Mouse (Mus musculus): ENCODE results near the gene Ttll8.

Gene Ttll8

DNA sequence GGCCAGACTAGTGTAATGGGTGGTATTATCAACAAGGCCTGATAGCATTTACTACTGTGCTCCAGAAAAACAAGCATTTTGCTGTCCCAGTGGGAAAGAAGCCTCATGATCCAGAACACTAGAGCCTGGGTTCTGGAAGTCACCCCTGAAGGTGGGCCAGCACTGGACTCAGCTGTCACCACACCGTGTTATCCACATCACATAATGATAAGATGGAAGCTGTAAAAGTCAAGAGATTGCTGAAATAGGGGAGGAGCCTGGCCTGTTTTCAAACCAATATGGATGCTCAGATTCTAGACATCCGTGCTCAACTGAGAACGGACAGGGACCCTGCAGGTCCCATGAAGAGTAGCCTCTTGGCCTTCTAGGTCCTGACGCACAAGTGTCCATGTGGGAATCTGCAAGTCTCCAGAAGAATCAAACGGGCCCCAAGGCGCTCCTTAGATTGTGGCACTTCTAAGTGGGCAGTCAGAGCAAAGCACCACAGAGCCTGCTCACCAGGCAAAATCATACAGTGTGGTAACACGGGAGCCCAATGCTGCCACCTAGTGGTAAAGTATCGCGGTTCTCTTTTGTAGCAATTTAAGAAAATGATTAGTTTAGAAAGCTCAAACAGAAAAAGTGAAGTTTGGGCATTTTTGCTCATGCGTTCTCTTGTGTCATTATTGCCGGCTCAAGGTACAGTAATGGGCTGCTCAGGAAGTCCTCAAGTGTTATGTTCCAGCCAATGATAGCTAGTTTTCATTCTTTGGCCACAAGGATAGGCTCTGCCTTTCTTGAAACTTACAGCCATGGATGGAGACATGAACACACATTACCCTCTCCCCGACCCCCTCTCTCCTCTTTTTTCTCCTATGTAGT, 32.9 kb downstream of the Ttll8 start:
- peak in 1 of 2 experiments; percentile 63 for DNase-seq

DNA sequence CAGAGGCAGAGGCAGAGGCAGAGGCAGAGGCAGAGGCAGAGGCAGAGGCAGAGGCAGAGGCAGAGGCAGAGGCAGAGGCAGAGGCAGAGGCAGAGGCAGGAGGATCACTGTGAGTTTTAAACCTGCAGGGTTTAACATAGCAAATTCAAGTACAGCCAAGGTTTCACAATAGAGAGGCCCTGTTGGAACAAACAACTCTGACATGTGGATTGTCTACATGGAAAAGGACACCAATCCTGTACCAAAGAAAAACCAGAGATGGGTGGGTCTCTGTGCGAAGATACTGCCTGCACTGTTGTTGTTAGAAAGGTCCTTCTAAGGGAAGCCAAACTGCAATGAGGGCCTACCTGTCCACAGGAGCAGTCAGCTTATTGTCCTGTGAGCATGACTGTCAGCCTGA, 34.2 kb downstream of the Ttll8 start:
- DNase-seq, result no peak

DNA sequence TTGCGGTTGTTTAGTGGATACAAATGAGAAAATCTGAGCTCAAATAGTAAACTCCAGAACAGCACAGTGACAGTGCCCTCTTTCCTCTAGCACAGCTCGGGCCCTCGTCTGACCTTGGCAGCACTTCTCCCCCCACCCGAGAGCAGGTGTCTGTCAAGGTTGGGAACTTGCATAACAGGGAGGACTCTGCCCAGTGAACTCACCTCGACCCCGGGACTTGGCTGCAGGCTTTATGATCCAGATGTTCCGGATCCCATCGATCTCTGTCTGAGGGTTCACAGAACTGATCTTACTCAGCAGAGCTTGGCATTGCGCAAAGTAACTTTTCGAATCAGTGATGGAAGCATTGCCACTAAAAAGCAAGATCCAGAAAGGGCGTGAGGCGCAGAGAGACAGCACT, 34.9 kb downstream of the Ttll8 start:
- DNase-seq, result no peak

DNA sequence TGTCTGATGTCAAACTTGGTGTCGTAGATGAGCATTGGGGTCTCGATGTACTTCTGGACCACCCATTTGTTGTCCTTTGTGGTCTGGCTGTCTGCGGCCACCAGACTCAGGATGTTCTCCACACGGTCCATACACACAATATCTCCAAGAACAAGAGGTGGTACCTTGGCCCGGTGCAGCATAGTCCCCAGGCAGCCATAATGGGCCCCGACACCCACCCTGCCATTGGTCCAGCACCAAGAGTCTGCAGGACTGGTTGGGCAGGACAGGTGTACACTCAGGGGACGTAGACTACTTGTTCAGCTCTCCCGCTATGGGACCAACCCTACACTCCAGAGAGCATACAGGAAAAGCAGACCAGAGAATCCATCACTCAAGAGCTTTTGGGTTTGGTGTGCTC, 37.1 kb downstream of the Ttll8 start:
- DNase-seq, result no peak

DNA sequence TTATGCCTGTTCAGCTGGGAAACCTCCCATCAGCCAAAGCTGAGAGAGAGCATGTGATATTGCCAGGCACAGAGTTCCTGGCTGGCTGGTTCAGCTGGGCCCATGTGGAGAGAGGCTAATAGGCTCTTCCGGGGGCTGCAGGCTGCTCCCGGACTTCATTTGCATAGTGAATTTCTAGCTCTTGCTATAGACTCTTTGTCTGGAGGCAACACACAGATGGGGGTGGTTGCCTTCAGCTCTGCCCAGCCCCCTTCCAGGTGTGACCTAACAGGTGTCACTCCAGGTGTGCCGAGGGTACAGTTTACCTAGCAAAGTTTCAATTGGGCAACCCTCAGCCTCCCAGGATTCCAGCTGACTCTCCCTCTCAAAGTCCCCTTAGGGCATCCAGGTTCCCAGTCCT, 37.9 kb downstream of the Ttll8 start:
- no peak for DNase-seq

DNA sequence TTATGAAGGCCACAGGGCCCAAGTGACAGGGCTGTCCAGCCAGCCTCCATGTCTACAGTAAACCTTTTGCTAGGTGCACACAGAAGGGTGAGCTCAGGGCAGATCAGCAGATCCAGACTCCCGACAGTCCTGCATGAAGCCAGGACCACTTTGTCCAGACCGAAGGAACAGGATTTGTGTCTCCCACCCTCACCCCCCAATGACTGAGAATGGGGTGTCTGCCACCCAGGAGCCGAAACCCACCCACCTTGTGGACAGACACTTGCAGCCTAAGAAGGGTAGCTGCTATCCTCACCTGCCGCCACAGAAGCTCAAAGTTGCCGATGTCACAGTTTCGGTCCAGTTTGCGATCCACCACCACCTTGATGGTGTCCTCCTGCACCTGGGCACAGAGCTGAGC, 39.2 kb downstream of the Ttll8 start:
- no peak for DNase-seq

DNA sequence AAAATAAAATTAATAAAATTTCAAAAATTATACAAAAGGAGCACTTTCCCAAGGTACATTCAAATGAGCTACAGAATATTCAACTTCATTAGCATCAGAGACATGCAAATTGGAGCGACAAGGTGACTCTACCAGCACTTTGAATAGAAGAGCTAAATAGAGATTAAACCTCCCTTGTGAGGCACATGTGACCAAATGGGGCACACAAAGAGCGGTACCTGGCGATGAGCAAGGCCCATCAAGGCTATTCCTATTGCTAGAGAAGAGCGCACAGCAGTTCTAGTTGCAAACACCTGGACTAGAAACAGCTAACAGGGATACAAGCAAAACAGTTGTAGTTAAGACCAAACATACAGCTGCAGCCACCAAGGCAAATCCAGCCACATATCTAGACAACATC, 47.9 kb downstream of the Ttll8 start:
- DNase-seq, result no peak

DNA sequence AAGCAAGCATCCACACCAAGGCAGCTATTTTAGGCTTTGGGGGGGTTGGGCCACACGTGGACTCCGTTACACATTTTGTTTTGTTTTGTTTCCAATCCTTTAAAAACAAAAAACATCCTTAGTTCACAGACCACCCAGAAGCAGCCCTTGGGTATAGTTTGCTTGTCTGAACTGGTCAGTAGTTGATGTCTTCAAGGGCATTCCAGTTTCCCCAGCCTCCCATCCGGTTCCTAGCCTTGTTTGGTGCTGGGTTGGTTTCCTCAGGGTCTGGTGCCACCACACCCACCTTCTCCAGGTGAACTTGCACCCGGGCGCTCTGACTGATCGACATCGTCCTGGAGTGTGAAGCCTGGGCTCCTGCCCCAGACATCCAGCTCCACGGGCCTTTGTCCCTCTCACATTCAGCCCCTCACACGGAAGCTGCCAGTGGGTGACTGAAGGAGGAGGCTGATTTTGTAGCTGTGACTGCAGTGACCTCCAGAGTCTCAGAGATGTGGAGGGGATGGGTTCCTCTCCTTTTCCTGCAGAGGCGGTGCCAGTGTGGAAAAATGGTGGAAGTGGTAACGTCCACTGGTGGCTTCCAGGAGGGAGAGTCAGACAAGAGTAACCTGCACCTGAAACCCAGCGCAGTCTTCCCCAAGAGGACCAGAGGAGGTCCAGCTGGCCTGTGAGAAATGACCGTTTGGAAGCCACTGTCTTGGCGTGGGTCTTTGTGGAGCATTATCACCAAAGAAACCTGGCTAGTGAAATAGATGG, 50.0 kb downstream of the Ttll8 start:
- no peak for DNase-seq

DNA sequence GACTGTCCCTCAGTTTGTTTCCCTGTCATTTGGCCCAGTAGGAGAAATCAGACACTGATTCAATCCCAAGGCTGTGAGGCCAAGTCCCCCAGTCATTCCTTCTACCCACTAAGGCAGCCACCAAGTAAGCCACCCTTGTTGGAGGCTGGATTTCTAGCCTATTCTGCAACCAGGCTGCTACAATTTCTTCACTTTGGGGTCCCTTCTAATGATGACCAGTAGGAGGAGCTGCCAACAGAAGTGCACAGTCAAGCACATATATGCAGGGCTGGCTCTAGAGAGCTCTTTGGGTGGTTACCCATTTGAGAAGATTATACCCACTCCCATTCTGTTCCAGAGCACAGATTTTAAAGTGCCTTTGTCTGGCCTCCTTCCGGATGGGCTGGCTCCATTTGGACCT, 51.1 kb downstream of the Ttll8 start:
- no peak for DNase-seq

DNA sequence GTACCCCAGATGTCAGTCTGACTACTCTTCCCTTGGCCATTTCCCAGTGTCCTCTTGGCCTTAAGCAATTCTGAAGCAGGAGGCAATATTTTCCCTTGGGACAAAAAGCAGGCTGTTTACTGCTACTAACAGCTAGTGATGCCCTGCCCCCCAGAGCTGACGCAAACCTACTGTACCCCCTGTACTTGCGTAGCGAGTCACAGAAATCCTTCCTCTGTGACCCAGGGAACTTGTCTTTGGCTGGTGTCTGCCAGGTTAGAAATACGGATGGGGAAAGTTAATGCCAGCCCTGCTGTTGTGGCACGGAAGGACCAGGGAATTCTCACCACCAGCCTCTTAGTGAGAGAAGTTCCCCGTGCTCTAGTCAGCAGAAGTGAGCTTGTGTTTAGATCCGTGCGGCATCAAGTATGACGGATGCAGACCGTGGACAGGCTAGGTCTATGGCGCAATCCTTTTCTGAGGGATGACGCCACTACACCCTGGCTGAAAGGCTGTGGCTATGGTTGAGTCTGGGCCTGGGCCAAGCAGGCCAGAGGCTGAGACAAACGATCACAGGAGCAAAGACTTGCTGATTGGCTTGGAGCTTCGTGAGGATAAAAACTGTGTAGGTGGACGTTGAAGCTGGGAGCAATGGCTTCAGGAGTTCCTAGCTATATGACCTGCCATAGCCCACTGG, 51.9 kb downstream of the Ttll8 start:
- DNase-seq, result no peak

DNA sequence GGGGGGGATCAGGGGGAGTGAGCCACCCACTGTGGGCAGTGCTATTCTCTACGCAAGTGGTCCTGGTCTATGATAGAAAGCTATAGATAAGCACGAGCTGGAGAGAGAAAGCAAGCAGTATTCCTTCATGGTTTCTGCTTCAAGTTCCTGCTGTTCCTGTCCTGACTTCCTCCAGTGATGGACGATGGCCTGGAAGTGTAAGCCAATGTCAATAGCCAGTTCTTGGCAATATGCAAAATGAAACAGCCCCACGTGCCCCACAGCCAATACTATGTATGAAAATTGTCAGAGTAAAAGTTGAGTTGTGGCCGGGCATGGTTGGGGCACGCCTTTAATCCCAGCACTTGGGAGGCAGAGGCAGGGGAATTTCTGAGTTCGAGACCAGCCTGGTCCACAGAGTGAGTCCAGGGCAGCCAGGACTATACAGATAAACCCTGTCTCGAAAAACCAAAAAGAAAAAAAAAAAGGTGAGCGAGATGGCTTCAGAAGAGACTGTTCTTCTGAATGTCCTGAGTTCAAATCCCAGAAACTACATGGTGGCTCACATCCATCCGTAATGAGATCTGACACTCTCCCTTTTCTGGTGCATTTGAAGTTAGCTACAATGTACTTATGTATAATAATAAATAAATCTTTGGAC, 57.8 kb downstream of the Ttll8 start:
- no peak for DNase-seq

DNA sequence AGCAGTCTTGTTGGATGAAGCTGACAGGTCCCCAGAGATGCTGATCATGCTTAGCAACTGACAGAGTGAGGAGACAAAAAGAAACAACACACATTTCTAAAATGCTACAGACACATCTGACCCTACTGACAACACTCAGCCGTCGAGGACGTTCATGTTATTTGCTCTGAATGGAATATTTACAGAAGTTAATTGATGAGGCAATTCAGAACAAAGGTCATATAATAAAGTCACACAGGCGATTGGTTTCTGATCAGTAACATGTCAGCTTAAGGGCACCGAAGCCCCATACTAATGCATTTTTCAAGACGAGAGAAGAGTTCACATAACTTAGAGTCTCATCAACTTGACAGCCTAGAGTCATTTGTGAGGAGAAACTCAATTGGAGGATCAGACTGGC, 58.3 kb downstream of the Ttll8 start:
- DNase-seq, result no peak

DNA sequence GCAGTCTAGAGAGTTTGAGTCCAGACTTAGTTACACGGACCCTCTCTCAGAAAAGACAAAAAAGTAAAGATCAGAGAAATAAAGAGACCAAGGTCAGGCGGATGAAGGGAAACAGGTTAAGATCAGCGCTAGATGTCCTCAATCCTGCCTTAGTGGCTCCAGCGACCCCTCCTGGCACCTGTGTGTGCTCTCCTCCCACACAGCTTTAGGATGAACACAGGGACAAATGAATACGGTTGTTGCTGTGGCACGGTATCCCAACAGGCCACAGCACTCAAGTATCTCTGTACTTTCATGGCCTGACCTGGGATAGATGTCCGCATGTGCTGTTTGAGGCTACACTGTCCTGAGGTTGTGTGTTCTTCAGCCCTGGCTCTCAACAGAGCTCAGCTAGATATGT, 59.1 kb downstream of the Ttll8 start:
- DNase-seq, result no peak

DNA sequence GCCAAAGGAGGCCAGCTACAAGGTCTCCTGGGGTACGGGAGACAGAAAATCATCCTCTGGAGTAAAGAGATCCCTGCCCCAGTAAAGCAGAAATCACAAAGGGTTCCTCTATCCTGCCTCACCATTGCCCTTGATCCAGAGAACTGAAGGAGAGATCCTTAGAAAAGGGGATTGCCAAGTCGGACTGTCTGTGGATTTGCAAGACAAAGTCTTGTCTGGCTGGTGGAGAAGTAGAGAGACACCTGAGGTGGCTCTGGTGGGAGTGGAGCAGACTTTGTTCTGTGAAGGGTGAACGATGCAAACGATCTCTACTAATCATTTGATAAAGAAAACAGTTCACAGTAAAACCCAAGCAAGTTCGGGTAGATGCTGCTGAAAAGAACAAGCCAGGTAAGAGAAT, 61.3 kb downstream of the Ttll8 start:
- DNase-seq, result no peak

DNA sequence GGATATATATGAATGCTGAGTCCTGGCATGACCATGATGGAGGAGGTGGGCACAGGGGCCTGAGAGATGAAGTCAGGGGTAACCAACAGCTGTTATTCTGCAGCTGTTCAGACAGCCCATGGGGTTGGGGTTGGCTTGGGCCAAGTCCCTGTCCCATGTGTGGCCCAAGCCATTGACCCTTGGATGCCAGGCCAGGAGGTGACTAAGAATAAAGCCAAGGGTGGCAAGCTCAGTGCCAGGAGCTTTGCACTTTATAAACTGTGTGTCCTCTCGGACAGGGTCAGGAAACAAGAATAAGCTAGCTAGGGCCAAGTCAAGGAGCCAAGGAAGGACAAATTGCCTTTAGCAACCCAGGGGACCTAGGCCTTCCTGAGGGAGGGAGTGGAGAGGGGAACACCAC, 62.0 kb downstream of the Ttll8 start:
- DNase-seq, result no peak

DNA sequence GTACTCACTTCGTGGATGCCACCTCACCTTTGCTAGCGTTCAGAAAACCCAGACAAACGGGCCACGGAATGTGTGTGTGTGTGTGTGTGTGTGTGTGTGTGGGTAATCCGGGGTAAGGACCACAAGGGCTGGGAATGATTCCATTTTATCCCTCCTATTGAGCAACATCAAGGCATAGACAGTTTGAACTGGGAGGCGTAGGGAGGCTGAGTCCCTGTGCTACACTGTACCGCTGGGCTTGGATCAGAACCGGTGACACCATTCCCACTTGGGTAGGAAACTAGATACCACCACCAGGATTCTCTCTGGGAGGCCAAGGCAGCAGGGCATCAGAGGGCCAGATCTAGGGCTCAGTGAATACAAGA, 62.6 kb downstream of the Ttll8 start:
- DNase-seq, result no peak

DNA sequence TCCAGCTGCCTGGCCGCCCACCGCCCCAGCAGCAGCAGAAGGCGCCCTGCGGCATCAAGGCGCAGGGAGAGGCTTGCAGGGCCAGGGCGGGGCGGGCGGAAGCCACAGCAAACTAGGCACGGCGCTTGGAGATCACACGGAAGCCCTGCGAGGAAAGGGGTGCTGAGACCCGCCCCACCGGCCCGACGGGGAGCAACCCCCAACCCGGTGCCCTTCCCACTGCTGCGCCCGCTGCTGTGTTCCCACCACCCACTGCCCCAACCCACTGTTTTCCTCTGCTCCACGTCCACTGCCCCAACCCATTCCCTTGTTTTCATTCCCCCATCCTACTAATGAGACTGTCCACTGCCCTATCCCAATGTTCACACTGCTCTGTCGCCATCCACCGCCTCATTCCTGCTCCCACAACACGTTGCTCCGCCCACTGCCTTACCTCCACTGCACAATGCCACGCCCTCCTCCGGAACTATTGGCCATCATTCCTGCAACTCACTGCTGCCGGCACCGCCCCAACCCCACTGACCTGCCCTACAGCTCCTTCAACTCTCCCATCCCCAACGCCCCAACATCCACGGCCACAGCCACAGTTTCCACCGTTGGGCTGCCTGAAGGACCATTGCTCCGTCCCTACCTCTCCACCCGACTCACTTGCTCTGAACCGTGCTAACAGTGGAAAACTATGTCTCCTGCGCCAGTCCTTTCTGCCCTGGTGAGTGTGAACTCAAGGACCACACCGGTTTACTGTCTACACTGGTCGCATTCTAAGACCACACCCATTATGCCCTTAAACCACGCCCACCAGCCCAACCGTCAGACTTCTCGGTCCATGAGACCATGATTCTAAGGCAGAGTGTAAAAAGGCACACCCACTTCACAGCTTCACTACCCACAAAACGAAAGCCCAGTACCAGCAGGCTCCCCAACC, 63.2 kb downstream of the Ttll8 start:
- peak; percentile 51 to 66 for DNase-seq

DNA sequence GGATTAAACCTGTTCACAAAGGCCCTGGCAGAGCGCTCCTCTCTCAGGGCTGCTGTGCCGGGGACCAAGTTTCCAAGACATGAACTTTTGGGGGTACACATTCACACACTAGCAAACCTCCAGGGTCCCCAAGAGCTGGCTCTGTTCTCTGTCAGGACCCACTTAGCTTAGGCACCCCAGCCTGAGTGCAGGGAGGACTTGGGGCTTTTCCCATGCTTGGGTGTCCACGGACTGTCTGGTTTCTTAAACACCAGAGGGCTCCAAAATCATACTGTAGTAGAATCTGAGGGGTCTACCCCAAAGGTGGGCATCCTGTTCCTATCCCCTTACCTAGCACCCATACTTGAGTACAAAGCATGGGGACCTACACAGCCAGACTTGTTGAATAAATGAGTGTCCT, 64.2 kb downstream of the Ttll8 start:
- no peak for DNase-seq

DNA sequence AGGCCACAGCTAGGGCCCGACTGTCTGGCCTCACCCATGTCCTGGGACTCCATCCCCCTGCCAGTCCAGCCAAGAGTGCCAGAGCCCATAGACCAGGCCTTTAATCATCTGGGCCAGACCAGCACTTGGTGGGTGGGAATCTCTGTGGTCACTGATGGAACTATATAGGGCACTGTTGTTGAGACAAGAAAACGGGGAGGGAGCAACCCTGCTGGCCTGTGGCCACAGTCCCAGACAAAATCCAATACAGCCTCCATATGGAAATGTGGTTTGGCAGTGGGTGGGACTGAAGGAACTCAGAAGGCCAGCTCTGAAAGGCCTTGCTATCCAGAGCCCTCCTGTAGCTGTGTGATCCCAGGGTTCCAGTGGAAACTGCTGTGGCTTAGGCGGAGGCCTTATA, 65.2 kb downstream of the Ttll8 start:
- no peak for DNase-seq

DNA sequence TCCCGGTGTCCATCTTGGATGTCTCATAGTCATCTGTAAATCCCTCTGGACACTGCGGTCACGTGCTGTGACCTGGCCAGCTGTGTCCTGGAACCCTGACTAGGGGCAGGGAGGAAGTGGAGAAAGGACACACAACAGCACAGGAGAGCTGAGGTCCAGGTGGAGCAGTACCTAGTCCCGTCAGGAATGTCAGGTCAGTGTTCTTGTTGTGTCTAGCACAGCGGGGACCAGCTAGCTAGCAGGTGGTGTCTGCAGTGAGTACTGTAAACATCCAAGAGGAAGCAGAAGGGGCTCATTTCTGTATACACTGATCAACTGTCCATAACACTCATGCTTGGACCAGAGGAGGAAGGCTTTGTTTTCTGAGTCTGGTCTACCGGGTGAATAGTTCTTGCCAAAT, 68.8 kb downstream of the Ttll8 start:
- DNase-seq, result no peak

DNA sequence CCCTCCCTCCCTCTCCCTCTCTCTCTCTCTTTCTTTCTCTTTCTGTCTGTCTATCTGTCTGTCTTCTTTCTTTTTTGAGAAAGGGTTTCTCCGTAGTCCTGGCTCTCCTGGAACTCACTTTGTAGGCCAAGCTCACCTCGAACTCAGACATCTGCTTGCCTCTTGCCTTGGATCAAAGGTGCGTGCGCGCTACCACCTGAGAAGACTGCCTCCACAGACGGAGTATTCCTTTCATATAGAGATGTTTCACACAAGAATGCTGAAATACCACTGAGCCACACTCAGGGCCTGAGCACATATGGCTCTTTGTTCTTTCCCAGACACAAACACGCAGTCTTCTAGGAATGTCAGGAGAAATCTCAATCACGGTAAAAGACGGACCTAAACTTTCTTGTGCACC, 70.9 kb downstream of the Ttll8 start:
- DNase-seq, result no peak

DNA sequence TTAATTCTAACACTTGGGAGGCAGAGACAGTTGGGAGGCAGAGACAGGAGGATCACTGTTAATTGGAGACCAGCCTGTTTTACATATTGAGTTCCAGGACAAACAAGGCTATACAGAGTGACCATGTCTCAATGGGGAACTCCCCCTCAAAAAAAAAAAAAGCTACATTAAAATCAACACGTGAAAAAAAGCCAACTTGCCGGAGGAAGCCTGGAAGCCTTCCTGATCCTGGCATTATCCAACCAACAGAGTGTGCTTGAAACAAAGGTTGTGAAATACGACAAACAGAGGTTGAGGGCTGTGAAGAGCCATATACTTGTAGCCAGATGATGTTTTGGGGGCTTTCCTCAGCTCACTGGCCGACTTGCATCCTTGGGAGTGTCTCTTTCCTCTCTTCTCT, 71.4 kb downstream of the Ttll8 start:
- no peak for DNase-seq

Data from spleen, adult 18-20 months (tissue).